Mouse (Mus musculus) lung, postnatal 14 days (tissue): ENCODE data around the gene Rcsd1.
A peak's percentile ranks its signal among the peaks of the same experiment; 100 is the strongest.

Source experiments
- DNase-seq: peaks from one replicate; pipeline ENCODE4 v3.0.0; 2021

Rcsd1 gene

DNA sequence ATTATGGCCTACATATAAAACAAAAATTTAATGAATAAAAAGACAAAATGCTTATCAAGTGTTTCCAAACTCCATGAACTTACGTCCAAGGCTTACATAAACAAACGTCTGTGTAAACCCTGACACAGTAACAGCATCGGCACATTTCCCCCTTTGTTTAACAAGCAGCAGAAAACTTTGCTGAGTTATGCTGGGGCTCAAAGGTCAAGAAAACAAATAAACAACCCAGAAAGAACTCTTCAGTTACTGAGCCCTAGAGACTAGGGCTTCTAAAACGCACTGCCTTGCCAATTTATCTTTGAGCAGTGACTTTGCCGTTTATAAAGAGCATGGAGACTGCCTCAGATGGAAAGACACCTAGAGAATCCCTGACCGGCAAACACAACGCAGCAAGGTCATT lies 92.9 kb downstream of the Rcsd1 start:
- DNase-seq, result no peak

- DNase-seq, result no peak
Observed at GRCm38 (mm10) chr1:165614793-165615192, 94.8 kb downstream of the Rcsd1 start.

- no peak for DNase-seq
Observed at GRCm38 (mm10) chr1:165613926-165614325, 95.6 kb downstream of the Rcsd1 start.

GRCm38 (mm10) chr1:165612714-165613113 lies 96.8 kb downstream of the Rcsd1 start:
- DNase-seq, result no peak

DNA sequence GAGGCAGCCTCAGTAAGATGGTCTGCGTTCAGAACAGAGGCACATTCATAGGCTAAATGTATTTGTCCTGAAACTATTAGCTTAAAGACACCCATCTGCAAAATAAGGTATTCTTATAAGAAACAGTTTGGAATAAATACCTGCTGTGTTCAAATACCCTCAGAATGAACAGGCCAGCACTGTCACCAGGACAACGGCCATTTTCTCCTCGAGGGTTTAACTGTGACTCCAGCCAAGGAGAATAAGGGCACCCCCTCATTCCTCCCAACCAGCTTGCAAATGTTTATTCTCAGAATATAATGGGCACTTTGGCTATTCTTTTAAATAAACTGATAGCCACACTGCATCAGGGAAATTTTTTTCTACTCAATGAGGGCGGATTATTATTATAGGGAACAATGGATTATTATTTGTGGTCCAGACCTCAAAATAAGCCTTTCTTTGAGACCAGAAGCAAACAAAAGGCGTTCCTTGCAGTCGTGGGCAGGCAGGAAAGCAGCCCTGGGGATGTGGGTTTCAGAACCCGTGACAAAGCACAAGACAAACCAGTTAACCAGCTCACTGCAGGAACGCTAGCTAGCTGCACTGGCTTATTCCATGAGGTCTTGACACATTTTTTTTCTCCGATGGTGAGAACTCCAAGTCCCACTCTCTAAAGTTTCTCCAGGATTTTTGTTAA lies 99.1 kb downstream of the Rcsd1 start:
- DNase-seq, result no peak

GRCm38 (mm10) chr1:165609495-165610320 lies 99.8 kb downstream of the Rcsd1 start:
- no peak for DNase-seq

- no peak for DNase-seq
Observed at GRCm38 (mm10) chr1:165608904-165609303, 100.7 kb downstream of the Rcsd1 start.

DNA sequence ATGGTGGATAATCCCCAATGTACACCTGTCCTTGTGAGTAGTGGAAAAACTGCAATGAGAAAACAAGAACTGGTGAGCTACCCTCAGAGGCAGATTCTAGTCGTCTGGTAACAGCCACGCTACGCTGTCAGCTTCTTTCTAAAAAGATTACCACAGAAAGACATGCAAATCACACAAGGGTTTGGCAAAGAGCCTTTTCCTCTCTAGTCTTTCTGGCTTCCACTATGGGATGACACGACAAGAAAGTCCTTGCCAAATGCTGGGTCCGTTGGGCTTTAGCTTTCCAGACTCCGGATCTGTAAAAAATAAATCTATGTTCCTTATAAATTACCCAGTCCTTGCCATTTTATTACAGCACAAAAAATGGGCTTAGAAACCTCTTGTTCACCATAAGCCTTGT lies 103.8 kb downstream of the Rcsd1 start:
- DNase-seq, result peak; percentile 45

DNA sequence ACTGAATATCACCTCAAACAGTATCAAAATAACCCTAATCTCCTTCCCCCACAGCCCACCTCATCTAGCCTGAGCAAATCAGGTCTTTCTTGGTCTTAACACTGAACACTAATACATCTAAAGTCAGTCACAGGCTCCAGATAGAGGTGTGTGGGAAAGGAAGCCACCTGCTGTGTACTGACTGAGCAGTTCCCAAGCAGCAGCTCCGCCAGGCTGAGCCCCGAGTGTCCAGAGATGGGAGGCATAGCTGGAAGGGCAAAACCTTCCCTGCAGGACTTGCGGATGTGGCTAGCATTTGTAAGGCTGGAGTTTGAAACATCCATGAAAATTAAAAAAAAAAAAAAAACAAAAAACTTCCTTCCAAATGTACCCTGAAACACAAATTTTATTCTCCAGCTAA lies 104.4 kb downstream of the Rcsd1 start:
- peak; percentile 40 for DNase-seq

DNA sequence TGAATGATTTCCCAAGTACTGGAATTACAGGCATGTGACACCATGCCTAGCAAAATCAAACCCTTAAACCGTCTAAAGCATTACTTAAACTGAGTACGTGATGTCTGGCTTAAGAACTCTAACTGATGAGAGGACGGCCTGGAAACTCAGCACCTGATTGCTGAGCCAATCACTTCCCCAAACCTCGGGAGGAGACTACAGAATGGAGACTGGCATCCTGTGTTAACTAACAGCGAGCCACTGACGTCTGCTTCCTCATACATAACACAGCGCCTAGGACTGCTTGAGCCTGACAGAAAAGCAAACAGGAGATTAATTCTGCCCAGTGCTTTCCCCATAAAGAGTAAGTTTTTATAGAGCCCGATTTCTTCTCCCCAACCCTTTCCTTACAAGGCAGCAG lies 105.4 kb downstream of the Rcsd1 start:
- DNase-seq, result no peak

GRCm38 (mm10) chr1:165603218-165603617 lies 106.3 kb downstream of the Rcsd1 start:
- no peak for DNase-seq

DNA sequence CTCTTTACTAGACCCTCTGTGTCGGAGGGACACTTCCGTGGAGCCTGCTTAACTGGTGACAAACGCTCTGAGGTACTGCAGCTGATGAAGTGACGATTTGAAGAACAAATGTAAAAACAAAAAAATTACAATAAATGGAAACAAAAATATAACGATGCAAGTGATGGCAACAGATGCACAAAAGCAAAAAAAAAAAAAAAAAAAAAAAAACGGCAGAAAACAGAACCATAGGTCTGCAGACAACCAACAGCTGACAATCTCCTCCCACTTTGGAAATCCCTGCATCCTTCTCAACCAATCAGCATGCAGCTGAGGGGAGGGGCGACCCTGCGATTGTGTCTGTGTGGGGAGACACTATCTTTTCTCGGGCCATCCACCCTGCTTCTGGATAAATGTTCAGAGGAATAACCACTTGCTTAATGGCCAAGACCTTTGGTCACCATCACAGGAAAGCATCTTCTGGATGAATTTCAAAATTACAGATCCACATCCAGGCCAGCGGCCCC lies 107.7 kb downstream of the Rcsd1 start:
- no peak for DNase-seq
